Mouse (Mus musculus): ENCODE results near the gene Hbp1. TPM values are rescaled to one million over a fixed set of nuclear protein-coding genes. Genes with fewer than 3 reads are reported as not detected.
A peak's percentile ranks its signal among the peaks of the same experiment; 100 is the strongest.

The Hbp1 gene
- 0.48 and 0.57 TPM in 2 replicates for polyA plus RNA-seq (2012)

GRCm38 (mm10) chr12:31949759-31950658 lies at the start of gene Hbp1:
Hbp1 (minus strand) TSS chr12:31950535.
- no peaks in the 10 kb centered on the region for H3K9me3 ChIP-seq (ENCODE audit: control insufficient read depth, low read length)
- H3K4me1 ChIP-seq (ENCODE audit: control insufficient read depth), result peaks cover 43% of the 10 kb centered on the region
- peak within 1 kb of the TSS; percentile 92 for H3K4me3 ChIP-seq (replicated peaks)
- TF ChIP-seq TAL1 (IDR thresholded peaks at IDR 0.05; ENCODE audit: low read length) (no peak), GATA1 (IDR thresholded peaks at IDR 0.05; ENCODE audit: low read length) (peak; percentile 68)
- no peaks in the 10 kb centered on the region for H3K27me3 ChIP-seq (ENCODE audit: control insufficient read depth)
- H3K36me3 ChIP-seq (ENCODE audit: control insufficient read depth), result peaks cover 10% of the 10 kb centered on the region

GRCm38 (mm10) chr12:31998706-31999105 lies 48.4 kb upstream of the Hbp1 start:
- no peaks in the 10 kb centered on the region for H3K9me3 ChIP-seq (ENCODE audit: control insufficient read depth, low read length)
- no peaks in the 10 kb centered on the region for H3K27me3 ChIP-seq (ENCODE audit: control insufficient read depth)
- H3K4me3 ChIP-seq (replicated peaks), result no peak overlapping the region
- TF ChIP-seq GATA1 (IDR thresholded peaks at IDR 0.05; ENCODE audit: low read length), result no peak
- no peak for TF ChIP-seq TAL1 (IDR thresholded peaks at IDR 0.05; ENCODE audit: low read length)
- H3K36me3 ChIP-seq (ENCODE audit: control insufficient read depth), result peaks cover 81% of the 10 kb centered on the region
- H3K4me1 ChIP-seq (ENCODE audit: control insufficient read depth), result peaks cover 72% of the 10 kb centered on the region

GRCm38 (mm10) chr12:31997328-31997878 lies 47.1 kb upstream of the Hbp1 start:
- H3K27me3 ChIP-seq (ENCODE audit: control insufficient read depth), result no peaks in the 10 kb centered on the region
- H3K36me3 ChIP-seq (ENCODE audit: control insufficient read depth), result peaks cover 85% of the 10 kb centered on the region
- H3K4me1 ChIP-seq (ENCODE audit: control insufficient read depth), result peaks cover 76% of the 10 kb centered on the region
- TF ChIP-seq TAL1 (IDR thresholded peaks at IDR 0.05; ENCODE audit: low read length) (no peak), GATA1 (IDR thresholded peaks at IDR 0.05; ENCODE audit: low read length) (no peak)
- H3K4me3 ChIP-seq (replicated peaks), result no peak overlapping the region
- no peaks in the 10 kb centered on the region for H3K9me3 ChIP-seq (ENCODE audit: control insufficient read depth, low read length)

- Histone ChIP-seq H3K36me3 (ENCODE audit: control insufficient read depth) (peaks cover 85% of the 10 kb centered on the region), H3K27me3 (ENCODE audit: control insufficient read depth) (no peaks in the 10 kb centered on the region), H3K4me3 (replicated peaks) (peak overlapping the region; percentile 27), H3K9me3 (ENCODE audit: control insufficient read depth, low read length) (no peaks in the 10 kb centered on the region), H3K4me1 (ENCODE audit: control insufficient read depth) (peaks cover 72% of the 10 kb centered on the region)
- TF ChIP-seq GATA1 (IDR thresholded peaks at IDR 0.05; ENCODE audit: low read length) (peak; percentile 43; the same call in 1 of the 2 replicates), TAL1 (IDR thresholded peaks at IDR 0.05; ENCODE audit: low read length) (no peak)
Observed at GRCm38 (mm10) chr12:31996877-31997276, 46.5 kb upstream of the Hbp1 start.

- Histone ChIP-seq H3K4me3 (replicated peaks) (no peak overlapping the region), H3K4me1 (ENCODE audit: control insufficient read depth) (peaks cover 49% of the 10 kb centered on the region), H3K9me3 (ENCODE audit: control insufficient read depth, low read length) (no peaks in the 10 kb centered on the region), H3K36me3 (ENCODE audit: control insufficient read depth) (peaks cover 92% of the 10 kb centered on the region), H3K27me3 (ENCODE audit: control insufficient read depth) (no peaks in the 10 kb centered on the region)
- TF ChIP-seq TAL1 (IDR thresholded peaks at IDR 0.05; ENCODE audit: low read length) (no peak), GATA1 (IDR thresholded peaks at IDR 0.05; ENCODE audit: low read length) (no peak)
Observed at GRCm38 (mm10) chr12:31990575-31990974, 40.2 kb upstream of the Hbp1 start.

DNA sequence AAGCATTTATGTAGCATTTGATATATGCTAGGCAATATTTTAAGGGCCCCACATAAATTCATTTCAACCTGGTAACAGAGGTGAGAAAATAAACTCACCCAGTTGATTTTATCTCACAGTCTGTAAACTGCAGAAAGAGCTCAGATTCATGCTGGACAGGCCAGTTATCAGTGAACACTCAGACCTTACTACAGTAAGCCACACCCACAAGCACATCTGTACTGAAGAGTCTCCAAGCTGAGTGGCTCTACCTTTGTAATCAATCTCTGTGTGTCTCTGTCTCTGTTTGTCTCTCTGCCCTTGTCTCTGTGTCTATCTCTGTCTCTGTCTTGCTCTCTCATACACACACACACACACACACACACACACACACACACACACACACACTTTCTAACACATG lies 39.4 kb upstream of the Hbp1 start:
- no peaks in the 10 kb centered on the region for H3K27me3 ChIP-seq (ENCODE audit: control insufficient read depth)
- H3K36me3 ChIP-seq (ENCODE audit: control insufficient read depth), result peaks cover 98% of the 10 kb centered on the region
- peaks cover 49% of the 10 kb centered on the region for H3K4me1 ChIP-seq (ENCODE audit: control insufficient read depth)
- TF ChIP-seq GATA1 (IDR thresholded peaks at IDR 0.05; ENCODE audit: low read length), result no peak
- no peak for TF ChIP-seq TAL1 (IDR thresholded peaks at IDR 0.05; ENCODE audit: low read length)
- H3K4me3 ChIP-seq (replicated peaks), result no peak overlapping the region
- H3K9me3 ChIP-seq (ENCODE audit: control insufficient read depth, low read length), result no peaks in the 10 kb centered on the region

GRCm38 (mm10) chr12:31986463-31986862 lies 36.1 kb upstream of the Hbp1 start:
- Histone ChIP-seq H3K27me3 (ENCODE audit: control insufficient read depth) (no peaks in the 10 kb centered on the region), H3K36me3 (ENCODE audit: control insufficient read depth) (peaks cover 99% of the 10 kb centered on the region), H3K9me3 (ENCODE audit: control insufficient read depth, low read length) (no peaks in the 10 kb centered on the region), H3K4me1 (ENCODE audit: control insufficient read depth) (peaks cover 32% of the 10 kb centered on the region), H3K4me3 (replicated peaks) (no peak overlapping the region)
- no peak for TF ChIP-seq GATA1 (IDR thresholded peaks at IDR 0.05; ENCODE audit: low read length)
- no peak for TF ChIP-seq TAL1 (IDR thresholded peaks at IDR 0.05; ENCODE audit: low read length)

- H3K9me3 ChIP-seq (ENCODE audit: control insufficient read depth, low read length), result no peaks in the 10 kb centered on the region
- no peak overlapping the region for H3K4me3 ChIP-seq (replicated peaks)
- TF ChIP-seq GATA1 (IDR thresholded peaks at IDR 0.05; ENCODE audit: low read length) (no peak), TAL1 (IDR thresholded peaks at IDR 0.05; ENCODE audit: low read length) (no peak)
- H3K36me3 ChIP-seq (ENCODE audit: control insufficient read depth), result peaks cover 100% of the 10 kb centered on the region
- peaks cover 29% of the 10 kb centered on the region for H3K4me1 ChIP-seq (ENCODE audit: control insufficient read depth)
- H3K27me3 ChIP-seq (ENCODE audit: control insufficient read depth), result no peaks in the 10 kb centered on the region
Observed at GRCm38 (mm10) chr12:31985738-31986137, 35.4 kb upstream of the Hbp1 start.

DNA sequence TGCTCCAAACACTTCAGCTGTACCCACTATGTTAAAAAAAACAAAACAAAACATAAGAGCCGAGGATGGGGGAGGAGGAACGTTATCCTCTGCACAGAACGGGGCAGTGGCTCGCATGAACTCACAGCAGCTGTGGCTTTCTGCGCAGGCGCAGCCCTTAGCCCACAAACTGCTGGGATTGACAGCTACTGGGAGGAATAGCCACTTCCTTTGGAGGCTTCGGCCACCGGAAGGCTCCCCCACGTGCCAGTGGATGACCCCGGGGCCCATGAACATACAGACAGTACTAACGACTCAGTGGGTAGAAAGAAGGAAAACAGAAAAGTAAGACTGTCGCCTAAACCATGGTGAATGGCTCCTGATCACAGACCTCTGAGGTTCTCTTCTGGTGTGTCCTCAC lies 34.3 kb upstream of the Hbp1 start:
- Histone ChIP-seq H3K4me3 (replicated peaks) (no peak overlapping the region), H3K36me3 (ENCODE audit: control insufficient read depth) (peaks cover 100% of the 10 kb centered on the region), H3K9me3 (ENCODE audit: control insufficient read depth, low read length) (no peaks in the 10 kb centered on the region)

More for the DNA sequence above, 34.3 kb upstream of the Hbp1 start:
- Histone ChIP-seq H3K27me3 (ENCODE audit: control insufficient read depth) (no peaks in the 10 kb centered on the region), H3K4me1 (ENCODE audit: control insufficient read depth) (peaks cover 18% of the 10 kb centered on the region)
- no peak for TF ChIP-seq GATA1 (IDR thresholded peaks at IDR 0.05; ENCODE audit: low read length)
- no peak for TF ChIP-seq TAL1 (IDR thresholded peaks at IDR 0.05; ENCODE audit: low read length)

All from erythroblast, embryonic 14.5 days (primary cell).